Mouse (Mus musculus) forebrain, embryonic 11.5 days (tissue): ENCODE results near the gene Slc25a5. TPM values are rescaled to one million over a fixed set of nuclear protein-coding genes. Genes with fewer than 3 reads are reported as not detected.

Experiments used
- ATAC-seq: fragments of 200-750 bp; cut with Nextera tagmentation; replicated peaks from 2 replicates; pipeline ENCODE4 v1.8.0; 2017; ENCODE audit warnings: moderate TSS enrichment; ENCODE audit not compliant: low FRiP score
- DNase-seq: peaks from one replicate; pipeline ENCODE4 v3.0.0-alpha.2; 2017; ENCODE audit warnings: low spot score
- H3K27ac ChIP-seq: fragments of 300-500 bp; sonication (generic); 2 replicates; pipeline ENCODE4 v1.5.1; 2014; ENCODE audit warnings: low read depth, low read length
- H3K27me3 ChIP-seq: fragments of 300-500 bp; sonication (generic); 2 replicates; pipeline ENCODE4 v1.6.1; 2014; ENCODE audit warnings: mild to moderate bottlenecking, low read length, mixed read lengths; ENCODE audit not compliant: control insufficient read depth, insufficient read depth
- H3K36me3 ChIP-seq: fragments of 300-500 bp; sonication (generic); 2 replicates; pipeline ENCODE4 v1.6.1; 2014; ENCODE audit warnings: mild to moderate bottlenecking, low read length, moderate library complexity, mixed read lengths; ENCODE audit not compliant: control insufficient read depth, insufficient read depth
- H3K4me1 ChIP-seq: fragments of 300-500 bp; sonication (generic); replicated peaks from 2 replicates; pipeline ENCODE4 v1.6.1; 2014; ENCODE audit warnings: low read length, mixed read lengths; ENCODE audit not compliant: control insufficient read depth, insufficient read depth
- H3K4me2 ChIP-seq: fragments of 300-500 bp; sonication (generic); 2 replicates; pipeline ENCODE4 v1.6.1; 2014; ENCODE audit warnings: low read depth, mild to moderate bottlenecking, low read length, moderate library complexity, mixed read lengths; ENCODE audit not compliant: severe bottlenecking
- H3K4me3 ChIP-seq: fragments of 300-500 bp; sonication (generic); 2 replicates; pipeline ENCODE4 v1.5.1; 2014; ENCODE audit warnings: low read depth, low read length
- H3K9ac ChIP-seq: fragments of 300-500 bp; sonication (generic); 2 replicates; pipeline ENCODE4 v1.6.1; 2014; ENCODE audit warnings: low read length
- H3K9me3 ChIP-seq: fragments of 300-500 bp; sonication (generic); 2 replicates; pipeline ENCODE4 v1.6.1; 2016; ENCODE audit warnings: low read length, mixed read lengths; ENCODE audit not compliant: control insufficient read depth
- WGBS: fragments of 180-500 bp; shearing (Covaris S2); extraction: QIAGEN DNeasy Blood & Tissue Kit; methylation state at CpG from one replicate; pipeline ENCODE4 v1.1.7; 2014; 5-methylcytosine and 5-hydroxymethylcytosine counted together
- polyA plus RNA-seq: library from polyadenylated mRNA; unstranded; fragments of >200 nt; fragmentation: Nextera tagmentation; extraction: Ambion mirVana; gene quantifications from 2 replicates; pipeline ENCODE4 v1.2.1, GENCODE M21; 2014

Slc25a5 gene
- 819 and 859 TPM in 2 replicates for polyA plus RNA-seq

- 23% methylated on average over 41 of the region's 41 CpGs for WGBS
- Histone ChIP-seq H3K9ac (peak within 1 kb of the TSS; percentile 79), H3K4me3 (peak within 1 kb of the TSS; percentile 60), H3K27ac (peak within 1 kb of the TSS; percentile 79), H3K9me3 (no peaks in the 10 kb centered on the region), H3K4me2 (peak within 1 kb of the TSS; percentile 52), H3K27me3 (no peaks in the 10 kb centered on the region), H3K4me1 (no peaks in the 10 kb centered on the region), H3K36me3 (no peaks in the 10 kb centered on the region)
- DNase-seq (peak; percentile 88), ATAC-seq (peak; percentile 97)
These were observed at the start of gene Slc25a5 for GRCm38 (mm10) chrX:36795424-36796162. TSS of gene Slc25a5 (plus strand) at chrX:36795651.

DNA sequence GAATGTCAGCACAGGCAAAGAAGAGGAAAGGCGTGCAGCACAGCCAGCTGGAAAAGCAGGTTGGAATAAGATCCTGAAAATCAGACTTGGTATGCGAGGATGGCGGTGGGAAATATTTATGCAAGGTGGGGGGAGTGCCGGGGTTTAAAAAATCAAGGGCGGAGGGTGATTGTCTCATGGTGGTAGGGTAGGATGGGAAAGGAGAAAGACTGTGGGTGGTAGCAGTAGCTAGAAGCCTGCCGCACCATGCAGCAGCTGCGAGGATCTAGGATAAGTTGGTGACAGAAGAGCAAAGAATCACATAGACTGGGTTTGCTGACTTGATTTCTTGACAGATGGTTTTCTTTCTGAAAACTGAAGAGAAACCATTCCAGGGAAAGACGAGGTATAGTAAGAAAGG, 48.7 kb upstream of the Slc25a5 start:
- H3K27me3 ChIP-seq: no peaks in the 10 kb centered on the region
- no peaks in the 10 kb centered on the region for H3K4me1 ChIP-seq
- H3K36me3 ChIP-seq: no peaks in the 10 kb centered on the region
- ATAC-seq: no peak
- no peak overlapping the region for H3K4me3 ChIP-seq
- no peak overlapping the region for H3K27ac ChIP-seq
- H3K9me3 ChIP-seq: no peaks in the 10 kb centered on the region
- 89% methylated on average over 8 of the region's 8 CpGs for WGBS
- H3K4me2 ChIP-seq: no peak overlapping the region
- H3K9ac ChIP-seq: no peak overlapping the region
- DNase-seq: no peak

GRCm38 (mm10) chrX:36748573-36748972, 46.9 kb upstream of the Slc25a5 start:
- WGBS: 53% methylated on average over 3 of the region's 3 CpGs
- no peaks in the 10 kb centered on the region for H3K27me3 ChIP-seq
- H3K9ac ChIP-seq: no peak overlapping the region
- no peak for DNase-seq
- ATAC-seq: no peak
- H3K9me3 ChIP-seq: no peaks in the 10 kb centered on the region
- H3K4me3 ChIP-seq: no peak overlapping the region
- H3K4me2 ChIP-seq: no peak overlapping the region
- no peak overlapping the region for H3K27ac ChIP-seq
- no peaks in the 10 kb centered on the region for H3K4me1 ChIP-seq
- no peaks in the 10 kb centered on the region for H3K36me3 ChIP-seq

DNA sequence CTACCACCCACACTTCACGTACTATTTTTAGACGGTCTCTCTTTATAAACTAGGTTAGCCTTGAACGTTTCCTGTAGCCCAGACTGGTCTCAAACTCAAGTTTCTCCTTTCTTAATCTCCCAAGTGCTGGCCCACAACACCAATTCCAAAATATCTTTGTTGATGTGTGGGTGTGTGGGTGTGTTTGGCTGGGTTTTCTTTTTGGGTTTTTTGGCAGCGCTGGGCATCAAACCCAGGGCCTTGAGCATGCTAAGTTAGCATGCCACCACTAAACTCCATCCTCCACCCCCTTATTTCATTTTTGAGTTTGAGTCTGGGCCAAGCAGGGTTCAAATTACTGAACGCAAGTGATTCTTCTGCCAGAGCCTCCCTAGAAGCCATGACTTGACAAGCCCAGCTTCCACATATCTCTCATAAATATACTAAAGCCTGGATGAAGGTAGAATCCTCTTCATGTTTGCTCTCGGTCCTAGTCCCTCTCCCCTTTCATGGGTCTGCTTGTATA, 46.1 kb upstream of the Slc25a5 start:
- no peaks in the 10 kb centered on the region for H3K9me3 ChIP-seq
- no peaks in the 10 kb centered on the region for H3K36me3 ChIP-seq
- H3K4me1 ChIP-seq: no peaks in the 10 kb centered on the region
- 84% methylated on average over 6 of the region's 6 CpGs for WGBS
- no peak overlapping the region for H3K9ac ChIP-seq
- H3K4me3 ChIP-seq: no peak overlapping the region
- no peaks in the 10 kb centered on the region for H3K27me3 ChIP-seq
- H3K4me2 ChIP-seq: no peak overlapping the region
- H3K27ac ChIP-seq: no peak overlapping the region
- ATAC-seq (no peak), DNase-seq (no peak)

DNA sequence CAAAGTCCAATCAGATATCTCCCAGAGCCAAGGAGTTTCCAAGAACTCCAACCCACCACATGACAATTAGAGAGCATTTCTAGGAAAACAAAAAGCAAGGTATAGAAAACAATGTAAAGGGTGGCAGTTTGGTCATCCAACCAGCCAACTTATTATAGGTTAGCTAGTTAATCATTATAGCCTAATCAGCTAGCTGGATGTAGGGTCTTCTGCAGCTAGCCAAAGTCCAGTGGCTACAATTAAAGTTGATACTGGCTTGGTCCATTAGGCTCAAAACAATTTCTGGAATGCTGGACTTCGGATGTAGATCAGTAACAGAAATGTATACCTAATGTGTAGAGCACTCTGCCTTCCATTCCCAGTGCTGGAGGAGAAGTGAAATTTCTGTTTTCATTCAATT, 44.9 kb upstream of the Slc25a5 start:
- no peaks in the 10 kb centered on the region for H3K36me3 ChIP-seq
- DNase-seq (no peak), ATAC-seq (no peak)
- H3K4me1 ChIP-seq: no peaks in the 10 kb centered on the region
- H3K9ac ChIP-seq: no peak overlapping the region
- no peak overlapping the region for H3K4me3 ChIP-seq
- no peaks in the 10 kb centered on the region for H3K9me3 ChIP-seq
- 83% methylated on average over 1 of the region's 1 CpGs for WGBS
- H3K27ac ChIP-seq: no peak overlapping the region
- H3K4me2 ChIP-seq: no peak overlapping the region
- no peaks in the 10 kb centered on the region for H3K27me3 ChIP-seq

GRCm38 (mm10) chrX:36752586-36752985, 42.9 kb upstream of the Slc25a5 start:
- DNase-seq (no peak), ATAC-seq (no peak)

GRCm38 (mm10) chrX:36757796-36758472, 37.5 kb upstream of the Slc25a5 start:
- Histone ChIP-seq H3K4me1 (0 out of 2 replicates have a peak, but pooled peaks cover 4% of the 10 kb centered on the region), H3K27ac (no peak overlapping the region), H3K4me2 (no peak overlapping the region), H3K9ac (no peak overlapping the region), H3K9me3 (no peaks in the 10 kb centered on the region), H3K36me3 (no peaks in the 10 kb centered on the region), H3K27me3 (no peaks in the 10 kb centered on the region), H3K4me3 (no peak overlapping the region)
- no peak for ATAC-seq
- 66% methylated on average over 7 of the region's 7 CpGs for WGBS
- no peak for DNase-seq

More at GRCm38 (mm10) chrX:36752586-36752985, 42.9 kb upstream of the Slc25a5 start:
- Histone ChIP-seq H3K27me3 (no peaks in the 10 kb centered on the region), H3K9me3 (no peaks in the 10 kb centered on the region), H3K27ac (no peak overlapping the region), H3K4me2 (no peak overlapping the region), H3K4me3 (no peak overlapping the region), H3K4me1 (no peaks in the 10 kb centered on the region), H3K36me3 (no peaks in the 10 kb centered on the region), H3K9ac (no peak overlapping the region)
- WGBS: 88% methylated on average over 3 of the region's 3 CpGs

DNA sequence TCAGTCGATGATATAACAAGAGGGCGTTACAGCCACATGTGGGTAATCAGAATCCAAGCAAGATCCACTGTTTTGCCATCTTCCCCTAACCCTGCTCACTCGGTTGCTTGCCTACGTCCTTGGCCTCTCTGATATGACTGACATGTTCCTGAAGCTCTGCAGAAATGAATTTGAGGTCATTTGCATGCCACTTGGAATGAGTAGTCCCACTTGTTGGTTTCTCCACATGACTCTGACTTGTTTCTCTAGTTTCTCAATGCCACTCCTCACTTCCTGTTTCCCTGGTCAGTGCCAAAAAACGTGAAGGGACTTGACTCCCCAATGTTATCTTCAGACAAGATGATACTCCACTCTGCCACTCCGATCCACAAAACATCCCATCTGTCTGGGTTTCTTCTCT, 36.9 kb upstream of the Slc25a5 start:
- Histone ChIP-seq H3K27me3 (no peaks in the 10 kb centered on the region), H3K9me3 (no peaks in the 10 kb centered on the region), H3K4me3 (no peak overlapping the region), H3K4me1 (0 out of 2 replicates have a peak, but pooled peaks cover 4% of the 10 kb centered on the region), H3K36me3 (no peaks in the 10 kb centered on the region), H3K9ac (no peak overlapping the region), H3K4me2 (no peak overlapping the region), H3K27ac (no peak overlapping the region)
- WGBS: 64% methylated on average over 6 of the region's 6 CpGs
- DNase-seq: no peak
- ATAC-seq: no peak
